Mouse (Mus musculus): ENCODE measurements at regions not wholly inside any gene's neighbourhood (a gene's known extent, or its start where the extent isn't known, plus 50 kb on each side); places are given as distances from the start of the nearest gene placed in this dataset.
"Not testable (repeated sequence)": the region's sequence is repeated elsewhere in the genome, so short reads cannot be mapped to it uniquely, and the experiment has no call there.

DNA sequence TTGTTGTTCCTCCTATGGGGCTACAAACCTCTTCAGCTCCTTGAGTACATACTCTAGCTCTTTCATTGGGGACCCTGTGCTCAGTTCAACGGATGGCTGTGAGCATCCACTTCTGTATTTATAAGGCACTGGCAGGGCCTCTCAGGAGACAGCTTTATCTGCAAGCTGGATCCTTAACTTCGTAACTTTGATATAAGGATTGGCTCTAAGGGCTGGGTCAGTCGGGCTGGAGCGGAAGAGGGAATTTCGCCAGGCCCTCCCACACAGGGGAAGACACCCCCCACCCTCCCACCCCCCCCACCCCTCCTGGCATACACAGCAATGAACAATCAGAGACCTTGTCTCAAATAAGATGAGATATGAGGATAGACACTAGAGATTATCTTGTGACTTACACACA, 304.3 kb upstream of the Chordc1 start:
- intact Hi-C loops (cut with DNase I; ENCODE audit: low total_unique reads): no loop called here
- DNase-seq: peak; percentile 52

DNA sequence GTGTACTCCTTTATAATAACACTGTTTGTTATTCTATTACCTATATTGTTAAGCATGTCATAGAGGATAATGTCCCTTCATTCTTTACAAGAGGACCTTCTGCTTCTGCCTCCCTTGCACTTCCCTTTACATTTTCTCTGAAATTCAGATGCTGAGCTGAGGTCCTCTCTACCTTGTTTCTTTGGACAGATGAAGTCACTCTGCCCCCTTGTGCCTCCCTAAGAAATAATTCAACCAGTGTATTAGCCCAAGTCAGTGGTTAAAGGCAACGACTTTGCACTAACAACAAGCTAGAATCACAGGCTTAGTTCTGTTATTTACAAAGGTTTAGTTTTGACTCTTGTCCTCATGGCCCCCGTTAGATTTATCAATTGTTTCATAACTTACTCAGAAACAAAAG, 289.4 kb upstream of the Chordc1 start:
- no peak for DNase-seq
- intact Hi-C loops (cut with DNase I; ENCODE audit: low total_unique reads): no loop called here

DNA sequence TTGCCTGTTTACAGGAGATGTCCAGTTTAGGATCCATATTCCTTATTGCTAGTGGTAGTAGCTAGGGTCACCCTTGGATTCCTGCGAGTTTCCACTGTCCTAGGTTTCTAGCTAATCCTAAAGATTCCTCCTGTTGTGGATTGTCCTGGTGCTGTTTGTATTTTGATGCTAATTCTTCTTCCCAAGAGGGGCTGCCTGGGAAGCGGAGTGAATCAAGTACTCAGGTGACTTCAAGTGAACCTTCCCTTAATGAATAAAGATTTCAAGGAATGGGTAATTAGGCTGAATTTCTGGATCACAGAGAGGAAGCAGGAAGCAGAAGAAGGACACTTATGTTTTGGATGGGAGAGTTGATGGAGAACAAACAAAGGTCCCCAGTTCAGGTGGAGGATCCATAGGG, 250.6 kb upstream of the Chordc1 start:
- intact Hi-C loops (cut with DNase I; ENCODE audit: low total_unique reads): no loop called here
- no peak for DNase-seq

DNA sequence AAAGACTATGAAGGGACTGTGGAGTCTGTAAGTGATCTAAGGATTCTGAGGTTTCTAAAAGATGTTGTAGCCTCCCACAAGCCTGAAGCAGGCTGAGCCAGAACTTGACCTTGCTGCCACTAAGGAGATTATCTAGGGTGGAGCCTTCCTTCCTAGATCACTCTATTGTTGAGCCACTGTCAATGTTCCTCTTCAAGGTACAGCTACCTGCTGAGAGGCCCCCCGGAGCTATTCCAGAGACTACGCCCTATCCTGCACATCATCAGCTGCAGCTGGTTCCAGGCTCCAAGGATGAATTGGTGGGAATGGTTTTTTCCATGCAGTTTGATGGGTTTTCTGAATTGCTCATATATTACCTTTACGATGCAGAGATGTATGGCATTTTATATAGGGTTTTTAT, 249.3 kb upstream of the Chordc1 start:
- intact Hi-C loops (cut with DNase I; ENCODE audit: low total_unique reads); DNase-seq: not testable (repeated sequence)

DNA sequence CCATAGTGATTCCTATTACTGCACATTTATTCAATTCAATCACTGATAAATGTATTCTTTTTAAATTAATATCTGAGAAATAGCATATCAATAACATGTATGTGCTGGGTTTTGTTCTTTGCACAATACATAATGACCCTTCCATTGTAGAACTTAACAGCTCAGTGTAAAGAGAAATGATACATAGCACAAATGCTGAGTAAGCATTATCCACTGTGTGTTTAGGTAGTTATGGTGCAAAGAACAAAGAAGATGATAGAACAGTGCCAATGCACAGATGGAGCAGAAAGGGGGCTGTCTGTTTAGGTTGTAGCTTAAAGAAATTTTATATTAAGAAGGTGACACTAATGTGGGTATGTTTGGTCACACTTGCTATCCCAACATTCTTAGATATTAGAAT, 215.0 kb upstream of the Chordc1 start:
- DNase-seq: no peak
- intact Hi-C loops (cut with DNase I; ENCODE audit: low total_unique reads): no loop called here

DNA sequence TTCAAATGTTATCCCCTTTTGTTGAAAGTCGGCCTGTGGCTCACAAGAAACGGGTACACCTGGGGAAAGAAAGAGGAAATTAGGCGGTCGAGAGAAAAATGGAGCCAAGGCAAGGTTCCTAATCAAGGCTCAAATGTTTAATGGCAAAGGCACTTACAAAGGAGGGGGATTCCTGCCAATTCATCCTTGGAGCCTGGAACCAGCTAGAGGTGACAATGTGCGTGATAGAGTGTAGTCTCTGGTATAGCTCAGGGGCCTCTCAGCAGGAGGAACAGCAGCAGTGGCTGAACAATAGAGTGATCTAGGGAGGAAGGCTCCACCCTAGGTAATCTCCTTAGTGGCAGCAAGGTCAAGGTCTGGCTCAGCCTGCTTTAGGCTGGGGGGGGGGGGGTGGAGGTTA, 213.5 kb upstream of the Chordc1 start:
- intact Hi-C loops (cut with DNase I; ENCODE audit: low total_unique reads); DNase-seq: not testable (repeated sequence)

DNA sequence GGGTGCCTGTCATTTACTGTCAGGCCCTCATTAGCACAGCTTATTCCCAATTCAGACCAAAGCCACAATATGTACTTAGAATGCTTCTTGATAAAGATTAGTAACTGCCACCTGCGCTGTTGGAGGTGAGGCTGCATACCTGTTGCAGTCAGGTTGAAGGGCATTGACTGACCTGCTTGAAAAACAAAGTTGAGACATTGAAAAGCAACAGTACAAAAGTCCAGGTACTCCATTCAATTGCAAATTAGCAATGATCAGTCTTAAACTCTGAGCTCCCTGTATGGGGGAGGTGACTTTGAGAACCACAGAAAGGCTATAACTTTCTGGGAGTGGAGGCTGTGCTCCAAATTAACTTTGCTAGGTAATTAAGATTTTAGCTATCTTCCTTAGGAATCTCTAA, 212.8 kb upstream of the Chordc1 start:
- intact Hi-C loops (cut with DNase I; ENCODE audit: low total_unique reads); DNase-seq: not testable (repeated sequence)

Data from gastrocnemius, postnatal 14 days (tissue).